Mouse (Mus musculus) hindbrain, embryonic 14.5 days (tissue): ENCODE measurements around the gene Tmem256. TPM values are rescaled to one million over a fixed set of nuclear protein-coding genes. Genes with fewer than 3 reads are reported as not detected.

Experiments
- ATAC-seq: fragments of 200-750 bp; cut with Nextera tagmentation; 2 replicates; pipeline ENCODE4 v1.8.0; 2017; ENCODE audit warnings: moderate number of reproducible peaks, mild to moderate bottlenecking, moderate TSS enrichment, moderate library complexity; ENCODE audit not compliant: low FRiP score
- DNase-seq: peaks from one replicate; pipeline ENCODE4 v3.0.0-alpha.2; 2015; ENCODE audit warnings: low spot score
- H3K27ac ChIP-seq: fragments of 300-500 bp; sonication (generic); 2 replicates; pipeline ENCODE4 v1.5.1; 2014; ENCODE audit warnings: mild to moderate bottlenecking, moderate library complexity
- H3K27me3 ChIP-seq: fragments of 300-500 bp; sonication (generic); 2 replicates; pipeline ENCODE4 v1.6.1; 2014; ENCODE audit warnings: mild to moderate bottlenecking, low read length, mixed read lengths; ENCODE audit not compliant: control insufficient read depth, insufficient read depth
- H3K36me3 ChIP-seq: fragments of 300-500 bp; sonication (generic); replicated peaks from 2 replicates; pipeline ENCODE4 v1.6.1; 2014; ENCODE audit not compliant: control insufficient read depth, insufficient read depth
- H3K4me1 ChIP-seq: fragments of 300-500 bp; sonication (generic); replicated peaks from 2 replicates; pipeline ENCODE4 v1.6.1; 2014; ENCODE audit warnings: antibody characterized with exemption, low read length, mixed read lengths; ENCODE audit not compliant: control insufficient read depth, insufficient read depth
- H3K4me2 ChIP-seq: fragments of 300-500 bp; sonication (generic); replicated peaks from 2 replicates; pipeline ENCODE4 v1.6.1; 2014; ENCODE audit warnings: mild to moderate bottlenecking, moderate library complexity
- H3K4me3 ChIP-seq: fragments of 300-500 bp; sonication (generic); replicated peaks from 2 replicates; pipeline ENCODE4 v1.5.1; 2014; ENCODE audit warnings: mild to moderate bottlenecking, low read length
- H3K9ac ChIP-seq: fragments of 300-500 bp; sonication (generic); 2 replicates; pipeline ENCODE4 v1.6.1; 2014
- H3K9me3 ChIP-seq: fragments of 300-500 bp; sonication (generic); 2 replicates; pipeline ENCODE4 v1.6.1; 2016; ENCODE audit warnings: low read length; ENCODE audit not compliant: control insufficient read depth
- WGBS: fragments of 180-500 bp; shearing (Covaris S2); extraction: QIAGEN DNeasy Blood & Tissue Kit; methylation state at CpG from one replicate; pipeline ENCODE4 v1.1.7; 2014; 5-methylcytosine and 5-hydroxymethylcytosine counted together
- polyA plus RNA-seq: library from polyadenylated mRNA; unstranded; fragments of >200 nt; fragmentation: Nextera tagmentation; extraction: Ambion mirVana; gene quantifications from 2 replicates; pipeline ENCODE4 v1.2.1, GENCODE M21; 2014

Tmem256 gene
- polyA plus RNA-seq, 1 experiment from 2014 or later = 409 TPM

GRCm38 (mm10) chr11:69864138-69864860 is 26.0 kb downstream of the Tmem256 start:
- 56% methylated on average over 8 of the region's 8 CpGs for WGBS
- 0 out of 2 replicates have a peak, but pooled peaks cover 4% of the 10 kb centered on the region for H3K27me3 ChIP-seq
- no peaks in the 10 kb centered on the region for H3K9me3 ChIP-seq
- ATAC-seq (no peak), DNase-seq (no peak)
- no peaks in the 10 kb centered on the region for H3K4me1 ChIP-seq
- no peak overlapping the region for H3K4me2 ChIP-seq
- H3K9ac ChIP-seq = no peak overlapping the region
- H3K4me3 ChIP-seq = no peak overlapping the region
- H3K36me3 ChIP-seq = no peaks in the 10 kb centered on the region
- no peak overlapping the region for H3K27ac ChIP-seq

- Histone ChIP-seq H3K9ac (no peak overlapping the region), H3K27ac (no peak overlapping the region), H3K36me3 (no peaks in the 10 kb centered on the region), H3K9me3 (no peaks in the 10 kb centered on the region), H3K4me2 (no peak overlapping the region), H3K27me3 (no peaks in the 10 kb centered on the region), H3K4me3 (no peak overlapping the region), H3K4me1 (no peaks in the 10 kb centered on the region)
- ATAC-seq (no peak), DNase-seq (no peak)
- 78% methylated on average over 9 of the region's 9 CpGs for WGBS
These were observed 27.2 kb downstream of the Tmem256 start for GRCm38 (mm10) chr11:69865561-69865960.

- Histone ChIP-seq H3K4me3 (no peak overlapping the region), H3K36me3 (no peaks in the 10 kb centered on the region), H3K9ac (no peak overlapping the region), H3K4me2 (no peak overlapping the region), H3K9me3 (no peaks in the 10 kb centered on the region), H3K27ac (no peak overlapping the region), H3K27me3 (no peaks in the 10 kb centered on the region), H3K4me1 (no peaks in the 10 kb centered on the region)
- WGBS = 69% methylated on average over 9 of the region's 9 CpGs
- ATAC-seq (no peak), DNase-seq (no peak)
These were observed 29.0 kb downstream of the Tmem256 start for GRCm38 (mm10) chr11:69867335-69867734.

GRCm38 (mm10) chr11:69870289-69871069 is 32.2 kb downstream of the Tmem256 start:
- WGBS = 93% methylated on average over 2 of the region's 2 CpGs

GRCm38 (mm10) chr11:69871822-69872221 is 33.5 kb downstream of the Tmem256 start:
- DNase-seq = no peak
- 94% methylated on average over 7 of the region's 7 CpGs for WGBS
- H3K4me2 ChIP-seq = no peak overlapping the region
- no peak for ATAC-seq
- H3K4me1 ChIP-seq = no peaks in the 10 kb centered on the region
- no peak overlapping the region for H3K9ac ChIP-seq
- H3K9me3 ChIP-seq = no peaks in the 10 kb centered on the region
- H3K36me3 ChIP-seq = no peaks in the 10 kb centered on the region
- no peak overlapping the region for H3K4me3 ChIP-seq
- no peaks in the 10 kb centered on the region for H3K27me3 ChIP-seq
- H3K27ac ChIP-seq = no peak overlapping the region

More at GRCm38 (mm10) chr11:69870289-69871069, 32.2 kb downstream of the Tmem256 start:
- no peaks in the 10 kb centered on the region for H3K4me1 ChIP-seq
- H3K4me2 ChIP-seq = no peak overlapping the region
- H3K27ac ChIP-seq = no peak overlapping the region
- H3K9ac ChIP-seq = no peak overlapping the region
- no peaks in the 10 kb centered on the region for H3K27me3 ChIP-seq
- H3K4me3 ChIP-seq = no peak overlapping the region
- ATAC-seq (no peak), DNase-seq (no peak)
- no peaks in the 10 kb centered on the region for H3K9me3 ChIP-seq
- no peaks in the 10 kb centered on the region for H3K36me3 ChIP-seq

- no peak overlapping the region for H3K27ac ChIP-seq
- H3K27me3 ChIP-seq = no peaks in the 10 kb centered on the region
- no peak overlapping the region for H3K4me2 ChIP-seq
- H3K4me3 ChIP-seq = no peak overlapping the region
- no peaks in the 10 kb centered on the region for H3K36me3 ChIP-seq
- no peak overlapping the region for H3K9ac ChIP-seq
- ATAC-seq (no peak), DNase-seq (no peak)
- no peaks in the 10 kb centered on the region for H3K4me1 ChIP-seq
- H3K9me3 ChIP-seq = no peaks in the 10 kb centered on the region
- WGBS = 79% methylated on average over 4 of the region's 4 CpGs
These were observed 34.1 kb downstream of the Tmem256 start for GRCm38 (mm10) chr11:69872451-69872850.

GRCm38 (mm10) chr11:69876186-69876585 is 37.9 kb downstream of the Tmem256 start:
- H3K27me3 ChIP-seq = peaks cover 6% of the 10 kb centered on the region; the same call in 1 of the 2 replicates
- H3K9me3 ChIP-seq = no peaks in the 10 kb centered on the region
- H3K4me2 ChIP-seq = no peak overlapping the region
- DNase-seq (no peak), ATAC-seq (no peak)
- no peak overlapping the region for H3K4me3 ChIP-seq
- WGBS = 66% methylated on average over 7 of the region's 7 CpGs
- H3K4me1 ChIP-seq = peaks cover 11% of the 10 kb centered on the region; the same call in 1 of the 2 replicates
- no peak overlapping the region for H3K27ac ChIP-seq
- H3K9ac ChIP-seq = no peak overlapping the region
- no peaks in the 10 kb centered on the region for H3K36me3 ChIP-seq

- 2% methylated on average over 12 of the region's 12 CpGs for WGBS
- no peak overlapping the region for H3K9ac ChIP-seq
- no peak for ATAC-seq
These were observed 38.6 kb downstream of the Tmem256 start for GRCm38 (mm10) chr11:69876867-69877266.

GRCm38 (mm10) chr11:69877878-69878277 is 39.6 kb downstream of the Tmem256 start, which contains the start of gene Tmem95:
TSS of gene Tmem95 (minus strand) at chr11:69878018.
- DNase-seq (no peak), ATAC-seq (no peak)
- 89% methylated on average over 11 of the region's 11 CpGs for WGBS
- H3K4me1 ChIP-seq = peaks cover 16% of the 10 kb centered on the region; the same call in 1 of the 2 replicates
- H3K9me3 ChIP-seq = no peaks in the 10 kb centered on the region
- no peak within 1 kb of the TSS for H3K9ac ChIP-seq
- H3K27ac ChIP-seq = no peak within 1 kb of the TSS
- peaks cover 15% of the 10 kb centered on the region for H3K27me3 ChIP-seq
- 0 out of 2 replicates have a peak within 1 kb of the TSS, but pooled peaks have one; percentile 9 for H3K4me3 ChIP-seq
- H3K4me2 ChIP-seq = peak within 1 kb of the TSS; percentile 29
- no peaks in the 10 kb centered on the region for H3K36me3 ChIP-seq

More at GRCm38 (mm10) chr11:69876867-69877266, 38.6 kb downstream of the Tmem256 start:
- DNase-seq = peak; percentile 70
- peaks cover 9% of the 10 kb centered on the region for H3K27me3 ChIP-seq
- 0 out of 2 replicates have a peak overlapping the region, but pooled peaks have one; percentile 9 for H3K4me3 ChIP-seq
- H3K4me1 ChIP-seq = peaks cover 16% of the 10 kb centered on the region; the same call in 1 of the 2 replicates
- no peaks in the 10 kb centered on the region for H3K36me3 ChIP-seq
- peak overlapping the region; percentile 29 for H3K4me2 ChIP-seq
- H3K27ac ChIP-seq = no peak overlapping the region
- H3K9me3 ChIP-seq = no peaks in the 10 kb centered on the region
